Mouse (Mus musculus): ENCODE data around the gene Adgrg4. TPM values are rescaled to one million over a fixed set of nuclear protein-coding genes. Genes with fewer than 3 reads are reported as not detected.

Gene Adgrg4
- 0.07 and 0.15 TPM in 2 replicates for polyA plus RNA-seq (2012; rRNA removed; ENCODE audit: low replicate concordance)

GRCm38 (mm10) chrX:56869863-56870262 lies at the start of gene Adgrg4:
TSS of gene Adgrg4 (plus strand) at chrX:56870163.

GRCm38 (mm10) chrX:56821765-56822603 lies 48.0 kb upstream of the Adgrg4 start, which contains the start of gene Map7d3:
TSS of gene Map7d3 (minus strand) at chrX:56822326.

DNA sequence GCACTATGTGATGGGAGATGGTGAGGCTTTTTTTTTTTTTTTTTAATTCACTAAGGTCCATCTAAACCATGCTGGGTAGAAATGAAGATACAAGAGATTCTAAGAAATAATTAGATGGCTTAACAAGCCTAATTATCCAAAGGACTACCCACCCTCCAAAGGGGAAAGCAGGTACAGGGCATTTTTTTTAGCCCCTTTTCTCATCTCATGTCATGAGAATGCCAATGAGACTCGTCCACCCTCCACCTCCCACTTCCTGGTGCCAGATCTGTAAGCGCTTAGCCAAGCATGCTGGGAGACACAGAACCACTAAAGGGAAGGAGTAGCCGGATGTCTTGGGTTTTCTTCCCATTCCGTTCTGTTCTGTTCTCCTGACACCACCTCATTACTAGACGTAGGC lies 172.8 kb downstream of the Adgrg4 start, which contains the start of gene Brs3:
Gene Brs3 (plus strand): TSS at position 301 of the 400 bp plus-strand sequence.

Other genes with a start within 250 kb of the Adgrg4 start
- gene Fhl1, start 138.4 kb upstream of the Adgrg4 start, polyA plus RNA-seq (2012; rRNA removed; ENCODE audit: low replicate concordance), result 25.6 and 71.5 TPM in 2 replicates
- not detected in 2 replicates for gene Map7d3, start 47.8 kb upstream of the Adgrg4 start, polyA plus RNA-seq (2012; rRNA removed; ENCODE audit: low replicate concordance)
- not detected in 2 replicates for gene Brs3, start 172.9 kb downstream of the Adgrg4 start, polyA plus RNA-seq (2012; rRNA removed; ENCODE audit: low replicate concordance)
- gene Htatsf1, start 183.4 kb downstream of the Adgrg4 start, polyA plus RNA-seq (2012; rRNA removed; ENCODE audit: low replicate concordance), result 11.3 and 11.5 TPM in 2 replicates
- gene Vgll1, start 217.9 kb downstream of the Adgrg4 start, polyA plus RNA-seq (2012; rRNA removed; ENCODE audit: low replicate concordance), result not detected in 2 replicates